Mouse (Mus musculus) neural tube, embryonic 14.5 days (tissue): ENCODE results near the gene Slf2. TPM values are rescaled to one million over a fixed set of nuclear protein-coding genes. Genes with fewer than 3 reads are reported as not detected.

Experiments used
- ATAC-seq: fragments of 200-750 bp; cut with Nextera tagmentation; 2 replicates; pipeline ENCODE4 v1.8.0; 2017; ENCODE audit warnings: low read depth, mild to moderate bottlenecking, moderate TSS enrichment, moderate library complexity
- H3K27ac ChIP-seq: fragments of 300-500 bp; sonication (generic); 2 replicates; pipeline ENCODE4 v1.5.1; 2014; ENCODE audit warnings: low read depth, mild to moderate bottlenecking, control low read depth, low read length, moderate library complexity, mixed read lengths
- H3K27me3 ChIP-seq: fragments of 300-500 bp; sonication (generic); 2 replicates; pipeline ENCODE4 v1.6.1; 2014; ENCODE audit warnings: low read length; ENCODE audit not compliant: control insufficient read depth, insufficient read depth
- H3K36me3 ChIP-seq: fragments of 300-500 bp; sonication (generic); 2 replicates; pipeline ENCODE4 v1.6.1; 2014; ENCODE audit warnings: low read length, mixed read lengths; ENCODE audit not compliant: control insufficient read depth, insufficient read depth
- H3K4me1 ChIP-seq: fragments of 300-500 bp; sonication (generic); 2 replicates; pipeline ENCODE4 v1.6.1; 2014; ENCODE audit warnings: low read length; ENCODE audit not compliant: control insufficient read depth, insufficient read depth
- H3K4me2 ChIP-seq: fragments of 300-500 bp; sonication (generic); 2 replicates; pipeline ENCODE4 v1.6.1; 2014; ENCODE audit warnings: mild to moderate bottlenecking, low read depth, low read length, control low read depth
- H3K4me3 ChIP-seq: fragments of 300-500 bp; sonication (generic); 2 replicates; pipeline ENCODE4 v1.5.1; 2014; ENCODE audit warnings: low read depth, low read length, control low read depth, mixed read lengths
- H3K9ac ChIP-seq: fragments of 300-500 bp; sonication (generic); replicated peaks from 2 replicates; pipeline ENCODE4 v1.6.1; 2014; ENCODE audit warnings: low read depth, mild to moderate bottlenecking, control low read depth, low read length, mixed read lengths
- H3K9me3 ChIP-seq: fragments of 300-500 bp; sonication (generic); 2 replicates; pipeline ENCODE4 v1.6.1; 2016; ENCODE audit warnings: low read length; ENCODE audit not compliant: control insufficient read depth
- WGBS: fragments of 180-500 bp; shearing (Covaris S2); extraction: QIAGEN DNeasy Blood & Tissue Kit; methylation state at CpG from one replicate; pipeline ENCODE4 v1.1.7; 2014; 5-methylcytosine and 5-hydroxymethylcytosine counted together
- polyA plus RNA-seq: library from polyadenylated mRNA; unstranded; fragments of >200 nt; fragmentation: Nextera tagmentation; extraction: Ambion mirVana; gene quantifications from 2 replicates; pipeline ENCODE4 v1.2.1, GENCODE M21; 2014

Gene Slf2
- polyA plus RNA-seq, 1 experiment from 2014 or later = 41.5 TPM

- no peak overlapping the region for H3K9ac ChIP-seq
- H3K4me2 ChIP-seq = peak overlapping the region; percentile 66
- ATAC-seq = no peak
- H3K9me3 ChIP-seq = no peaks in the 10 kb centered on the region
- 0 out of 2 replicates have a peak, but pooled peaks cover 20% of the 10 kb centered on the region for H3K36me3 ChIP-seq
- H3K27me3 ChIP-seq = no peaks in the 10 kb centered on the region
- H3K4me1 ChIP-seq = peaks cover 10% of the 10 kb centered on the region; the same call in 1 of the 2 replicates
- peak overlapping the region; percentile 80 for H3K4me3 ChIP-seq
- WGBS = 71% methylated on average over 8 of the region's 8 CpGs
- H3K27ac ChIP-seq = no peak overlapping the region
Measured at GRCm38 (mm10) chr19:44991031-44991430, 60.1 kb downstream of the Slf2 start.

DNA sequence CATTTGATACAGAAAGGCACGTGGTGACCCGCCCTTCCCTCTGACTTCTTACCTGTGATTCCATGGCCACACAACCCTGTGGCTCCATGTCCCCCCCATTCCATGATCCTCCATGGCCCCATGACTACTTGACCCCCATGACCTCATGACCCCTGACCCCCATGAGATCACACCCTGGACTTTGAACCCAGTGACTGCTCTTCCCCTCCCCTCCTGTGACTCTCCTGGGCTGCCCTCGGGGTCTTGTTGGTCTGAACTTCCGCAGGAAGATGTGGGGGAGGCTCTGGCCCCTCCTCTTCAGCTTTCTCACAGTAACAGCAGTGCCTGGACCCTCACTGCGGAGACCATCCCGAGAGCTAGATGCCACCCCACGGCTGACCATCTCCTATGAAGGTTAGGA is 61.3 kb downstream of the Slf2 start:
- H3K27ac ChIP-seq = no peak overlapping the region
- H3K9me3 ChIP-seq = no peaks in the 10 kb centered on the region
- H3K4me2 ChIP-seq = no peak overlapping the region; the same call in 1 of the 2 replicates
- H3K36me3 ChIP-seq = peaks cover 31% of the 10 kb centered on the region
- WGBS = 50% methylated on average over 7 of the region's 7 CpGs
- no peaks in the 10 kb centered on the region for H3K27me3 ChIP-seq
- H3K9ac ChIP-seq = peak overlapping the region; percentile 25; the same call in 1 of the 2 replicates
- no peak for ATAC-seq
- H3K4me1 ChIP-seq = peaks cover 10% of the 10 kb centered on the region; the same call in 1 of the 2 replicates
- no peak overlapping the region for H3K4me3 ChIP-seq

- H3K4me3 ChIP-seq = no peak overlapping the region
- no peak overlapping the region for H3K27ac ChIP-seq
- H3K27me3 ChIP-seq = no peaks in the 10 kb centered on the region
- peaks cover 36% of the 10 kb centered on the region for H3K36me3 ChIP-seq
- H3K4me2 ChIP-seq = no peak overlapping the region
- peak overlapping the region; percentile 25; the same call in 1 of the 2 replicates for H3K9ac ChIP-seq
- ATAC-seq = no peak
- no peaks in the 10 kb centered on the region for H3K9me3 ChIP-seq
- WGBS = 60% methylated on average over 7 of the region's 7 CpGs
- H3K4me1 ChIP-seq = peaks cover 10% of the 10 kb centered on the region; the same call in 1 of the 2 replicates
Measured at GRCm38 (mm10) chr19:44992712-44993111, 61.8 kb downstream of the Slf2 start.

GRCm38 (mm10) chr19:44997786-44998185 is 66.8 kb downstream of the Slf2 start:
- Histone ChIP-seq H3K27ac (no peak overlapping the region), H3K4me3 (no peak overlapping the region), H3K9ac (no peak overlapping the region), H3K4me1 (no peaks in the 10 kb centered on the region), H3K4me2 (no peak overlapping the region), H3K27me3 (no peaks in the 10 kb centered on the region), H3K36me3 (peaks cover 50% of the 10 kb centered on the region), H3K9me3 (no peaks in the 10 kb centered on the region)
- ATAC-seq = no peak
- WGBS = 81% methylated on average over 11 of the region's 11 CpGs

DNA sequence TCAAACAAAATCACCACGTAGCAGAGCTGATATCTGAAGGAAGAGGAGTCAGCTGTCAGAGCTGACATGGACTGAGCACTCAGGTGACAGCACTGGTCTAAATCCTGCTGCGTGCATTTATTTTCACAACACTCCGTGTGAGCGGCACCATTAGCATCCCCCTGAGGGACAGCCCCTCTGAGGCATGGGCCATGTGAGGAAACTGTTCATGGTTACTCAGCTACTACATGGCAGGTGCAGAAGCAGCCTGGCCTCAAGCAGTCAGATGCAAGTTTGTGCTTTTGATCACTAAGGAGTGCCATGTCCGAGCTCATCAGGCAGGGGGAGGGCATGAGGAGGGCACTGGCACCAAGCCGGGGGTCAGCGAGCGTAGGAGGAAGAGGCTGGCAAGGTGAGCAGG is 68.7 kb downstream of the Slf2 start:
- no peaks in the 10 kb centered on the region for H3K9me3 ChIP-seq
- peaks cover 38% of the 10 kb centered on the region for H3K36me3 ChIP-seq
- WGBS = 86% methylated on average over 8 of the region's 8 CpGs

GRCm38 (mm10) chr19:45002301-45002700 is 71.3 kb downstream of the Slf2 start:
- Histone ChIP-seq H3K9me3 (no peaks in the 10 kb centered on the region), H3K27me3 (no peaks in the 10 kb centered on the region), H3K4me3 (no peak overlapping the region), H3K27ac (no peak overlapping the region), H3K36me3 (peaks cover 26% of the 10 kb centered on the region), H3K4me1 (peaks cover 14% of the 10 kb centered on the region), H3K4me2 (no peak overlapping the region), H3K9ac (no peak overlapping the region)
- 70% methylated on average over 3 of the region's 3 CpGs for WGBS
- no peak for ATAC-seq

More for the DNA sequence above, 68.7 kb downstream of the Slf2 start:
- Histone ChIP-seq H3K4me2 (no peak overlapping the region), H3K4me3 (no peak overlapping the region), H3K9ac (no peak overlapping the region), H3K4me1 (no peaks in the 10 kb centered on the region), H3K27me3 (no peaks in the 10 kb centered on the region), H3K27ac (no peak overlapping the region)
- no peak for ATAC-seq

DNA sequence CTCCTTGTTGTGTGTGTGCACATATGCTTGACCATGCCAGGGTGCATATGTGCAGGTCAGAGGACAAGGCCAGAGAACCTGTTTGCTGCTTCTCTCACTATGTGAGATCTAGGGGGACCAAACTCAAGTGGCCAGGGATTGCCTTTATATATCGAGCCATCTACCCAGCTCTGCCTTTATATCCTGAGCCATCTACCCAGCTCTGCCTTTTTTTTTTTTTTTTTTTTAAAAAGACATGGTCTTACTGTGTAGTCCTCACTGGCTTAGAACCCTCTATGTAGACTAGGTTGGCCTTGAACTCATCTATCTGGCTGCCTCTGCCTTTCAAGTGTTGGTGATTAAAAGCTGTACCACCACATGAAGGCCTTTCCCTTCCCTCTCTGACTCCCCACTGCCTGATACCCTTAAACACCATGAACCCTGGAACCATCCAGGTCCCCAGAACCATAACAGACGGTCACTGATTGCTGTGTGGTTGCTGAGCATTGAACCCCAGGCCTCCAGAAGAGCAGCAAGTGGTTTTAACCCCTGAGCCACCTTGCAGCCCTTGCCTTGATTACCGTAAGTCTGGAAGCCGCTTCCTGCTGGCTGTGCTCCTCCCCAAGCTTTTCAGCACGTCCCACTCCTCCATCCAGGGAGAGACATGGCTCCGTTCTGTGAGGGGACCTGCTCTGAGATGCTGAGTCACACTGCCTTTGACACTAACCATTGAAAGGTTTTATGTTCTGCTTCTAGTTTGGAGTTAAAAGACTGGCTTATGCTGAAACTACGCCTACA is 73.0 kb downstream of the Slf2 start:
- peaks cover 10% of the 10 kb centered on the region for H3K36me3 ChIP-seq
- H3K9ac ChIP-seq = no peak overlapping the region
- peaks cover 17% of the 10 kb centered on the region for H3K4me1 ChIP-seq
- 88% methylated on average over 7 of the region's 7 CpGs for WGBS
- no peak overlapping the region for H3K4me3 ChIP-seq
- no peaks in the 10 kb centered on the region for H3K27me3 ChIP-seq
- H3K4me2 ChIP-seq = no peak overlapping the region
- ATAC-seq = no peak
- no peaks in the 10 kb centered on the region for H3K9me3 ChIP-seq
- no peak overlapping the region for H3K27ac ChIP-seq

GRCm38 (mm10) chr19:45005444-45005843 is 74.5 kb downstream of the Slf2 start, which contains the start of gene Twnk:
Twnk (plus strand) TSS chr19:45005663.
- peak within 1 kb of the TSS; percentile 92 for H3K4me2 ChIP-seq
- H3K4me3 ChIP-seq = peak within 1 kb of the TSS; percentile 69
- no peaks in the 10 kb centered on the region for H3K9me3 ChIP-seq
- H3K27me3 ChIP-seq = no peaks in the 10 kb centered on the region
- H3K4me1 ChIP-seq = peaks cover 19% of the 10 kb centered on the region
- ATAC-seq = no peak
- H3K36me3 ChIP-seq = peaks cover 7% of the 10 kb centered on the region
- H3K27ac ChIP-seq = peak within 1 kb of the TSS; percentile 72
- WGBS = 9% methylated on average over 16 of the region's 16 CpGs
- peak within 1 kb of the TSS; percentile 67 for H3K9ac ChIP-seq

DNA sequence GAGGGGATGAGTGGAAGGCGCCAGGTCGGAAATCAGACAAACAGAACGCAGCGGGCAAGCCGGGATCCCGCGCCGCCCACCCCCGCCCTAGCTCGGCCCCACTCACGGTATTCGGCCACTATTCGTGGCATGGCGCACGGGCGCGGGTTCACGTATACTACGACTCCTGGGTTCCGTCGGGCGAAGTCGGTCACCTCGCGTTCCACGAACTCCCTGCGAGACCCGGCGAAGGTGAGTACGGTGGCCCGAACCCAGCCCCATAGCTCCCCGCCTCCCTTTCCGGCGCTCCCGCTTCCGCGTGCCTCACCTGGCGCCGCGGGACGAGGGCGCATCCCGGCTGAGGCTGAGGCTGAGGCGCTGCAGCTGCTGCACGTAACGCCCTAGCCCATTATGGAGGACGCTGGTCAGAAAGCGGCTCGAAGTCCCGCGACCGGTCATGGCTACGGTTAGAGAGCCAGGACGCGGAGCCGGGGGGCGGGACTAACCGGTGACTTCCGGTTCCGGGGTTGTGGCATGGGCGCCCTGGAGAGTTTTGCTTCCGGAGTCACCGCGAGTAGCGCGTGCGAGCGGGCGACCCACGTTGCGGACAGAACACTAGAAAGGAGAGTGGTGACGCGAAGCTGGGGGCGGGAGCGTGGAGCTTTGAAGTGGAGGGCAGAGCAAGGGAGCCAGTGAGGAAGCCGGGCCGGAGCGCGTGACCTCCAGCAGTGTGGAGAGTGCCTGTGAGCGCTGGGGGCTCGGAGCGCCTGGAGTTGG is 75.2 kb downstream of the Slf2 start, which contains the start of gene Mrpl43:
Mrpl43 (minus strand) TSS at position 486 of the 756 bp plus-strand sequence.
- WGBS = under 1% methylated on average over 82 of the region's 82 CpGs
- Histone ChIP-seq H3K4me3 (peak within 1 kb of the TSS; percentile 69), H3K27ac (peak within 1 kb of the TSS; percentile 72), H3K36me3 (peaks cover 13% of the 10 kb centered on the region), H3K4me2 (peak within 1 kb of the TSS; percentile 92), H3K4me1 (peaks cover 19% of the 10 kb centered on the region), H3K27me3 (no peaks in the 10 kb centered on the region), H3K9me3 (no peaks in the 10 kb centered on the region), H3K9ac (peak within 1 kb of the TSS; percentile 67)
- ATAC-seq = peak; percentile 92
